Mouse (Mus musculus): ENCODE measurements around the gene Cse1l. TPM values are rescaled to one million over a fixed set of nuclear protein-coding genes. Genes with fewer than 3 reads are reported as not detected.

Cse1l gene
- total RNA-seq, 2 experiments from 2014 or later, result 48.7 to 51.4 TPM

GRCm38 (mm10) chr2:166960648-166961330, 54.9 kb downstream of the Cse1l start:
- no peak for DNase-seq (ENCODE audit: low spot score in 2 of 2)
- no peak overlapping the region for H3K4me3 ChIP-seq
- H3K27ac ChIP-seq, result no peak overlapping the region
- TF ChIP-seq CTCF (conservative IDR thresholded peaks at IDR 0.05), result no peak

- TF ChIP-seq CTCF (conservative IDR thresholded peaks at IDR 0.05), result no peak
- DNase-seq (ENCODE audit: low spot score in 2 of 2), result no peak
- no peak overlapping the region for H3K4me3 ChIP-seq
Measured at GRCm38 (mm10) chr2:166963257-166963656, 57.4 kb downstream of the Cse1l start.

GRCm38 (mm10) chr2:166964773-166965172, 58.9 kb downstream of the Cse1l start:
- TF ChIP-seq CTCF (conservative IDR thresholded peaks at IDR 0.05), result no peak
- Histone ChIP-seq H3K27ac (no peak overlapping the region), H3K4me3 (no peak overlapping the region)

More at GRCm38 (mm10) chr2:166963257-166963656, 57.4 kb downstream of the Cse1l start:
- H3K27ac ChIP-seq, result no peak overlapping the region

GRCm38 (mm10) chr2:166973153-166973552, 67.3 kb downstream of the Cse1l start:
- Histone ChIP-seq H3K27ac (no peak overlapping the region), H3K4me3 (no peak overlapping the region)
- TF ChIP-seq CTCF (conservative IDR thresholded peaks at IDR 0.05), result no peak
- DNase-seq (ENCODE audit: low spot score in 2 of 2), result no peak

More at GRCm38 (mm10) chr2:166964773-166965172, 58.9 kb downstream of the Cse1l start:
- DNase-seq (ENCODE audit: low spot score in 2 of 2), result no peak

- TF ChIP-seq CTCF (conservative IDR thresholded peaks at IDR 0.05), result no peak
- Histone ChIP-seq H3K4me3 (no peak overlapping the region), H3K27ac (peak overlapping the region; percentile 55; the same call in 1 of the 2 replicates)
- no peak for DNase-seq (ENCODE audit: low spot score in 2 of 2)
Measured at GRCm38 (mm10) chr2:166974177-166974872, 68.5 kb downstream of the Cse1l start.

- Histone ChIP-seq H3K4me3 (no peak overlapping the region), H3K27ac (peak overlapping the region; percentile 55)
- no peak for DNase-seq (ENCODE audit: low spot score in 2 of 2)
- no peak for TF ChIP-seq CTCF (conservative IDR thresholded peaks at IDR 0.05)
Measured at GRCm38 (mm10) chr2:166976356-166976755, 70.5 kb downstream of the Cse1l start.

- TF ChIP-seq CTCF (conservative IDR thresholded peaks at IDR 0.05), result no peak
- DNase-seq (ENCODE audit: low spot score in 2 of 2), result no peak
- Histone ChIP-seq H3K4me3 (no peak overlapping the region), H3K27ac (peak overlapping the region; percentile 55)
Measured at GRCm38 (mm10) chr2:166977490-166977889, 71.7 kb downstream of the Cse1l start.

- no peak for DNase-seq (ENCODE audit: low spot score in 2 of 2)
- Histone ChIP-seq H3K4me3 (no peak overlapping the region), H3K27ac (no peak overlapping the region)
- no peak for TF ChIP-seq CTCF (conservative IDR thresholded peaks at IDR 0.05)
Measured at GRCm38 (mm10) chr2:166980161-166980560, 74.3 kb downstream of the Cse1l start.

- peak; percentile 40 for TF ChIP-seq CTCF (conservative IDR thresholded peaks at IDR 0.05)
- no peak overlapping the region for H3K4me3 ChIP-seq
- no peak for DNase-seq (ENCODE audit: low spot score in 2 of 2)
- H3K27ac ChIP-seq, result no peak overlapping the region
Measured at GRCm38 (mm10) chr2:166983351-166983894, 77.6 kb downstream of the Cse1l start.

GRCm38 (mm10) chr2:166990861-166991260, 85.0 kb downstream of the Cse1l start:
- TF ChIP-seq CTCF (conservative IDR thresholded peaks at IDR 0.05), result peak; percentile 27
- no peak overlapping the region for H3K4me3 ChIP-seq
- H3K27ac ChIP-seq, result no peak overlapping the region
- DNase-seq (ENCODE audit: low spot score in 2 of 2), result no peak

- TF ChIP-seq CTCF (conservative IDR thresholded peaks at IDR 0.05), result no peak
- Histone ChIP-seq H3K4me3 (no peak overlapping the region), H3K27ac (no peak overlapping the region)
- no peak for DNase-seq (ENCODE audit: low spot score in 2 of 2)
Measured at GRCm38 (mm10) chr2:166991945-166992344, 86.1 kb downstream of the Cse1l start.

- no peak for DNase-seq (ENCODE audit: low spot score in 2 of 2)
- H3K4me3 ChIP-seq, result peak overlapping the region; percentile 82
- no peak for TF ChIP-seq CTCF (conservative IDR thresholded peaks at IDR 0.05)
- peak overlapping the region; percentile 98 for H3K27ac ChIP-seq
Measured at GRCm38 (mm10) chr2:166995021-166995795, 89.4 kb downstream of the Cse1l start.

Other genes with a start within 250 kb of the Cse1l start
- 10 to 100 TPM; 69.9 to 71.3 TPM for gene Prex1, start 192.2 kb upstream of the Cse1l start, total RNA-seq (2021)
- gene Trp53rkb, start 113.5 kb upstream of the Cse1l start, total RNA-seq (2021), result 1 to 10 TPM; 5.8 to 7.9 TPM
- 10 to 100 TPM; 52.9 to 59.5 TPM for gene Arfgef2, start 100.5 kb upstream of the Cse1l start, total RNA-seq (2021)
- 10 to 100 TPM; 64.3 to 66.4 TPM for gene Stau1, start 90.3 kb downstream of the Cse1l start, total RNA-seq (2021)
- 10 to 100 TPM; 32.8 to 37.5 TPM for gene Ddx27, start 109.2 kb downstream of the Cse1l start, total RNA-seq (2021)
- 10 to 100 TPM; 38.5 to 45.6 TPM for gene Znfx1, start 157.0 kb downstream of the Cse1l start, total RNA-seq (2021)